Mouse (Mus musculus) hindbrain, postnatal 0 days (tissue): ENCODE results near the gene Zbp1. TPM values are rescaled to one million over a fixed set of nuclear protein-coding genes. Genes with fewer than 3 reads are reported as not detected.

Experiments
- ATAC-seq: fragments of 200-750 bp; cut with Nextera tagmentation; 2 replicates; pipeline ENCODE4 v1.8.0; 2017; ENCODE audit warnings: mild to moderate bottlenecking, moderate TSS enrichment, moderate library complexity
- DNase-seq: peaks from one replicate; pipeline ENCODE4 v3.0.0-alpha.2; 2015; ENCODE audit warnings: low spot score
- H3K27ac ChIP-seq: fragments of 300-500 bp; sonication (generic); 2 replicates; pipeline ENCODE4 v1.5.1; 2014; ENCODE audit warnings: mild to moderate bottlenecking
- H3K27me3 ChIP-seq: fragments of 300-500 bp; sonication (generic); 2 replicates; pipeline ENCODE4 v1.6.1; 2014; ENCODE audit warnings: low read length, mixed read lengths; ENCODE audit not compliant: insufficient read depth
- H3K36me3 ChIP-seq: fragments of 300-500 bp; sonication (generic); 2 replicates; pipeline ENCODE4 v1.6.1; 2014; ENCODE audit warnings: low read length, mixed read lengths; ENCODE audit not compliant: insufficient read depth
- H3K4me1 ChIP-seq: fragments of 300-500 bp; sonication (generic); 2 replicates; pipeline ENCODE4 v1.6.1; 2014; ENCODE audit warnings: antibody characterized with exemption, low read length, mixed read lengths; ENCODE audit not compliant: insufficient read depth
- H3K4me2 ChIP-seq: fragments of 300-500 bp; sonication (generic); 2 replicates; pipeline ENCODE4 v1.6.1; 2014; ENCODE audit warnings: low read depth, mild to moderate bottlenecking, low read length, moderate library complexity, mixed read lengths
- H3K4me3 ChIP-seq: fragments of 300-500 bp; sonication (generic); 2 replicates; pipeline ENCODE4 v1.5.1; 2014; ENCODE audit warnings: low read length
- H3K9ac ChIP-seq: fragments of 300-500 bp; sonication (generic); replicated peaks from 2 replicates; pipeline ENCODE4 v1.6.1; 2014; ENCODE audit warnings: mild to moderate bottlenecking, low read length, moderate library complexity, mixed read lengths
- H3K9me3 ChIP-seq: fragments of 300-500 bp; sonication (generic); 2 replicates; pipeline ENCODE4 v1.6.1; 2016; ENCODE audit warnings: low read length, mixed read lengths
- CTCF ChIP-seq: IDR thresholded peaks from 2 replicates; pipeline ENCODE4 v1.5.1; 2016; ENCODE audit warnings: antibody characterized with exemption, control low read depth, low read depth
- WGBS: fragments of 180-500 bp; shearing (Covaris S2); extraction: QIAGEN DNeasy Blood & Tissue Kit; methylation state at CpG from one replicate; pipeline ENCODE4 v1.1.7; 2014; 5-methylcytosine and 5-hydroxymethylcytosine counted together
- polyA plus RNA-seq: library from polyadenylated mRNA; unstranded; fragments of >200 nt; fragmentation: Nextera tagmentation; extraction: Ambion mirVana; gene quantifications from 2 replicates; pipeline ENCODE4 v1.2.1, GENCODE M21; 2015
- total RNA-seq: library from RNA; depleted of rRNA; stranded (reverse); fragments of >200 nt; gene quantifications from 2 replicates; pipeline ENCODE4 v1.2.3, GENCODE M21; 2014

The Zbp1 gene
- total and polyA plus RNA-seq, 2 experiments from 2014 or later: 0.68 TPM; not detected in 1

- no peak for DNase-seq
Observed at GRCm38 (mm10) chr2:173174569-173174968, 44.2 kb downstream of the Zbp1 start.

DNA sequence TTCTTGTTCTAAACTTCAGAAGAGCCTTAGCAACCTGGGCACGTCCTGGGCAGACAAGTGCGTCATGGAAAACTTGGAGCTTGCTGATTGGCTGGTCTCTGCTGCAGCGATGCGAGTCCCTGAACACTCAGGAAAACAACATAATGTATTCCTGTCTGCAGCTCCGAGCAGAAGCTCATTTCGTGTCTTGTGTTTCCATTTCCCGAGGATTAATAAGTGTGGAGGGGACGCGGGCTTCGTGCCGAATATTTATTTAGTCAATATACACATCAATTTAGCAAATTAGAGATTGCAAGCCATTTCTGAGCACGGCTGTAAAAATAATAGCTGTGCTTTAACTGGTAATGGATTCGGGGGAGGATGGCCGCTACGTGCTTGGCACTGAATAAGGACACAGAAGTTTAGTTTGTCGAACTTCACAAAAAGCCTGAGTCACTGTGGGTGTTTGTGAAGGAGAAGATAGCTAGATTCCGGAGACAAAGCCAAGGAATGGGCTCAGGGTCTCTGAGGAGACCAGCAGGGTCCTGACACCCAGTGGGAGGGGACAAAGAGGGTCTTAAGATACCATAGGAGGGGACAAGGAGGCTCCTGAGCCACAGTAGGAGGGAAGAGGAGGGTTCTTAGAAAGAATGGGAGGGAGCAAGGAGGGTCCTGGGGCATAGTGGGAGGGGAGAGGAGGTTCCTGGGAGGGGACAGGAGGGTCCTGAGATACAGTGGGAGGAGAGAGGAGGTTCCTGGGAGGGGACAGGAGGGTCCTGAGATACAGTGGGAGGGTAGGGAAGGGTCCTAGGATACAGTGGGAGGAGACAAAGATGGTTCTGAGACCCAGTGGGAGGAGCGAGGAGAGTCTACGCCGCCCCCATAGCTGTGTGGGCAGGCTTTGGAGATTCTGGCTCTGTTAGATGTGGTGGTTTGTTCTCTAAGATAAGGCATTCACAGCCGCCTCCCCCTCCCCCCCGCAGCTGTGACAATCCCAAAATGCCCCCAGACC, 44.9 kb downstream of the Zbp1 start:
- WGBS: 2% methylated on average over 22 of the region's 22 CpGs

More at GRCm38 (mm10) chr2:173174569-173174968, 44.2 kb downstream of the Zbp1 start:
- Histone ChIP-seq H3K4me3 (peak overlapping the region; percentile 29; the same call in 1 of the 2 replicates), H3K9me3 (no peaks in the 10 kb centered on the region), H3K4me2 (peak overlapping the region; percentile 50), H3K4me1 (peaks cover 8% of the 10 kb centered on the region; the same call in 1 of the 2 replicates), H3K9ac (no peak overlapping the region; the same call in 1 of the 2 replicates), H3K27me3 (no peaks in the 10 kb centered on the region), H3K36me3 (no peaks in the 10 kb centered on the region), H3K27ac (peak overlapping the region; percentile 80)
- no peak for ATAC-seq
- no peak for TF ChIP-seq CTCF
- WGBS: 22% methylated on average over 1 of the region's 1 CpGs

GRCm38 (mm10) chr2:173173008-173173407, 45.7 kb downstream of the Zbp1 start:
- Histone ChIP-seq H3K4me1 (peaks cover 8% of the 10 kb centered on the region), H3K9me3 (no peaks in the 10 kb centered on the region), H3K36me3 (no peaks in the 10 kb centered on the region), H3K27me3 (no peaks in the 10 kb centered on the region), H3K4me3 (no peak overlapping the region), H3K4me2 (peak overlapping the region; percentile 50; the same call in 1 of the 2 replicates), H3K27ac (peak overlapping the region; percentile 80), H3K9ac (no peak overlapping the region)
- WGBS: 13% methylated on average over 2 of the region's 2 CpGs
- DNase-seq: peak; percentile 77
- peak; percentile 62 for ATAC-seq
- TF ChIP-seq CTCF: no peak

More for the DNA sequence above, 44.9 kb downstream of the Zbp1 start:
- peaks cover 8% of the 10 kb centered on the region; the same call in 1 of the 2 replicates for H3K4me1 ChIP-seq
- peak overlapping the region; percentile 80 for H3K27ac ChIP-seq
- H3K36me3 ChIP-seq: no peaks in the 10 kb centered on the region
- no peaks in the 10 kb centered on the region for H3K27me3 ChIP-seq
- peak overlapping the region; percentile 29 for H3K4me3 ChIP-seq
- DNase-seq (peak; percentile 92), ATAC-seq (peak; percentile 86)
- H3K9ac ChIP-seq: peak overlapping the region; percentile 35
- H3K9me3 ChIP-seq: no peaks in the 10 kb centered on the region
- no peak for TF ChIP-seq CTCF
- peak overlapping the region; percentile 50 for H3K4me2 ChIP-seq

DNA sequence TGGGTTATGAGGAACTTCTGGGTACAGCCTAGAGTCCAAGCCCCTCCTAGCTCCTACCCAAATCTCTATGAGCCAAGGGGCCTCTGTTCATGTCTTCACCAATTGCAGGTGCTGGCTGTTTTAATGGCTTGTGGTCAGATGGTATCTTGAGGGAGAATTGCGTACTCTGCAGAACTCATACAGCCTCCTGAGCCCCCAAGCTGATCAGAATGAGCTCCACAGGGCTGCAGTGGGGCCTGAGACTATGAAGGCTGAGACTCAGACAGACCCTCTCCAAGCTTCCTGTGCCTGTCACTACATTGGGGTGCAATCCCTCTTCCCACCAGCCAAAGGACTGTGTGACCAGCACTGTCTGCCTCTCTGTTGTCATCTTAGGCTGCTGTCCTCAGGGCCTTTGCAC, 46.3 kb downstream of the Zbp1 start:
- H3K9me3 ChIP-seq: no peaks in the 10 kb centered on the region
- no peak overlapping the region for H3K4me3 ChIP-seq
- H3K36me3 ChIP-seq: no peaks in the 10 kb centered on the region
- H3K4me2 ChIP-seq: no peak overlapping the region
- H3K27me3 ChIP-seq: no peaks in the 10 kb centered on the region
- H3K9ac ChIP-seq: no peak overlapping the region
- H3K27ac ChIP-seq: peak overlapping the region; percentile 80; the same call in 1 of the 2 replicates
- TF ChIP-seq CTCF: no peak
- H3K4me1 ChIP-seq: peaks cover 8% of the 10 kb centered on the region
- WGBS: 76% methylated on average over 1 of the region's 1 CpGs
- DNase-seq: no peak
- no peak for ATAC-seq

DNA sequence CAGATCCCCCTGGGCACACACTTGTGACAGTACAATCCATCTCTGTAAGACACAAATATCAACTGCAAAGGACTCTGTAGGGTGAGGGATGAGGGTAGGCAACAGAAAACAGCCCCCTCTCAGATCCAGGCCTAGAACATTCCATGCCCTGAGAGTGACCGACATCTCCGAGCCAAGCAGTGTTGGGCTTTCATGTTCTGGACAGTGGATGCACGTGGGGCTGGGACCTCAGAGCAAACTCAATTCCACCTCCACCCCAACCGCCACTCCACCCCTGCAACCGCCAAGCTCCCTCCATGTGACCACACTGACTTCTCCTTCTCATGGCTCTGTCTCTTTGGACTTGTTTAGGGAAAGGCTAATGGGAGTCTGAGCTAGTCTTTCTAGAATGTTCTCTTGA, 46.8 kb downstream of the Zbp1 start:
- Histone ChIP-seq H3K27me3 (no peaks in the 10 kb centered on the region), H3K9me3 (no peaks in the 10 kb centered on the region), H3K4me3 (no peak overlapping the region), H3K27ac (peak overlapping the region; percentile 22; the same call in 1 of the 2 replicates), H3K9ac (no peak overlapping the region; the same call in 1 of the 2 replicates), H3K4me1 (peaks cover 8% of the 10 kb centered on the region), H3K4me2 (peak overlapping the region; percentile 47; the same call in 1 of the 2 replicates), H3K36me3 (no peaks in the 10 kb centered on the region)
- ATAC-seq (no peak), DNase-seq (no peak)
- TF ChIP-seq CTCF: no peak
- 65% methylated on average over 5 of the region's 5 CpGs for WGBS

- peaks cover 8% of the 10 kb centered on the region for H3K4me1 ChIP-seq
- H3K9ac ChIP-seq: no peak overlapping the region; the same call in 1 of the 2 replicates
- peak overlapping the region; percentile 32; the same call in 1 of the 2 replicates for H3K27ac ChIP-seq
- H3K9me3 ChIP-seq: no peaks in the 10 kb centered on the region
- DNase-seq (peak; percentile 72), ATAC-seq (peak; percentile 30; the same call in 1 of the 2 replicates)
- under 1% methylated on average over 30 of the region's 30 CpGs for WGBS
- no peak for TF ChIP-seq CTCF
- H3K36me3 ChIP-seq: no peaks in the 10 kb centered on the region
- no peak overlapping the region for H3K4me3 ChIP-seq
- no peaks in the 10 kb centered on the region for H3K27me3 ChIP-seq
- peak overlapping the region; percentile 47 for H3K4me2 ChIP-seq
Observed at GRCm38 (mm10) chr2:173171470-173171869, 47.3 kb downstream of the Zbp1 start.
